Mouse (Mus musculus): ENCODE results near the gene Vti1a. TPM values are rescaled to one million over a fixed set of nuclear protein-coding genes. Genes with fewer than 3 reads are reported as not detected.
A peak's percentile ranks its signal among the peaks of the same experiment; 100 is the strongest.

Vti1a gene
- total RNA-seq, 2 experiments from 2014 or later = 19.8 to 19.9 TPM

GRCm38 (mm10) chr19:55463670-55464069, 147.6 kb downstream of the Vti1a start:
- DNase-seq = no peak

GRCm38 (mm10) chr19:55469301-55470051, 153.4 kb downstream of the Vti1a start:
- DNase-seq = no peak

- peak; percentile 19 for DNase-seq
Measured at GRCm38 (mm10) chr19:55472582-55472981, 156.5 kb downstream of the Vti1a start.

GRCm38 (mm10) chr19:55474225-55474624, 158.1 kb downstream of the Vti1a start:
- DNase-seq = no peak

GRCm38 (mm10) chr19:55480526-55480925, 164.4 kb downstream of the Vti1a start:
- no peak for DNase-seq

GRCm38 (mm10) chr19:55481308-55481707, 165.2 kb downstream of the Vti1a start:
- no peak for DNase-seq

GRCm38 (mm10) chr19:55483526-55483925, 167.4 kb downstream of the Vti1a start:
- DNase-seq = no peak

GRCm38 (mm10) chr19:55484559-55484958, 168.5 kb downstream of the Vti1a start:
- DNase-seq = no peak

- DNase-seq = no peak
Measured at GRCm38 (mm10) chr19:55486473-55486872, 170.4 kb downstream of the Vti1a start.

GRCm38 (mm10) chr19:55491126-55492076, 175.3 kb downstream of the Vti1a start:
- DNase-seq = no peak

- no peak for DNase-seq
Measured at GRCm38 (mm10) chr19:55496333-55496732, 180.2 kb downstream of the Vti1a start.

GRCm38 (mm10) chr19:55499179-55499863, 183.2 kb downstream of the Vti1a start:
- DNase-seq = no peak

- no peak for DNase-seq
Measured at GRCm38 (mm10) chr19:55501985-55502384, 185.9 kb downstream of the Vti1a start.

- no peak for DNase-seq
Measured at GRCm38 (mm10) chr19:55503771-55504170, 187.7 kb downstream of the Vti1a start.

- DNase-seq = no peak
Measured at GRCm38 (mm10) chr19:55507748-55508147, 191.7 kb downstream of the Vti1a start.

- DNase-seq = no peak
Measured at GRCm38 (mm10) chr19:55508239-55508638, 192.1 kb downstream of the Vti1a start.

- no peak for DNase-seq
Measured at GRCm38 (mm10) chr19:55508965-55509364, 192.9 kb downstream of the Vti1a start.

- DNase-seq = peak; percentile 27
Measured at GRCm38 (mm10) chr19:55509618-55510017, 193.5 kb downstream of the Vti1a start.

GRCm38 (mm10) chr19:55513941-55514340, 197.8 kb downstream of the Vti1a start:
- DNase-seq = no peak

GRCm38 (mm10) chr19:55520236-55520635, 204.1 kb downstream of the Vti1a start:
- no peak for DNase-seq

- no peak for DNase-seq
Measured at GRCm38 (mm10) chr19:55523340-55523739, 207.2 kb downstream of the Vti1a start.

- DNase-seq = no peak
Measured at GRCm38 (mm10) chr19:55524385-55524784, 208.3 kb downstream of the Vti1a start.

GRCm38 (mm10) chr19:55525056-55525455, 209.0 kb downstream of the Vti1a start:
- DNase-seq = no peak
